Mouse (Mus musculus) MEL (cell line): ENCODE measurements around the gene Fv1. TPM values are rescaled to one million over a fixed set of nuclear protein-coding genes. Genes with fewer than 3 reads are reported as not detected.

ENCODE experiments used
- DNase-seq: peaks from one replicate; pipeline ENCODE4 v3.0.0; 2011; ENCODE audit warnings: low read depth, low spot score
- H3K27ac ChIP-seq: 2 replicates; pipeline ENCODE4 v1.5.1; 2012; ENCODE audit warnings: low read depth, mild to moderate bottlenecking, control low read depth, low read length, moderate library complexity; ENCODE audit not compliant: control insufficient read depth
- H3K27me3 ChIP-seq, 2 experiments: fragments of 150-350 bp in 1 of 2; sonication (generic) in 1 of 2; 2 replicates each; pipeline ENCODE4 v1.6.1; 2012; ENCODE audit warnings: low read length in 2 of 2, mild to moderate bottlenecking in 2 of 2, improper control_type of control experiment in 1 of 2, moderate library complexity in 1 of 2; ENCODE audit not compliant: insufficient read depth in 2 of 2, control insufficient read depth in 1 of 2
- H3K36me3 ChIP-seq, 2 experiments: 2 replicates each; pipeline ENCODE4 v1.6.1; 2012 to 2014; ENCODE audit warnings: low read length in 2 of 2, improper control_type of control experiment in 1 of 2, inconsistent platforms in 1 of 2, mild to moderate bottlenecking in 1 of 2; ENCODE audit not compliant: insufficient read depth in 2 of 2, control insufficient read depth in 1 of 2
- H3K4me1 ChIP-seq, 2 experiments: fragments of 150-350 bp in 1 of 2; sonication (generic) in 1 of 2; 2 replicates each; pipeline ENCODE4 v1.6.1; 2012; ENCODE audit warnings: low read length in 2 of 2, improper control_type of control experiment in 1 of 2, mild to moderate bottlenecking in 1 of 2; ENCODE audit not compliant: insufficient read depth in 2 of 2, control insufficient read depth in 1 of 2
- H3K4me3 ChIP-seq, 2 experiments: fragments of 150-350 bp in 1 of 2; sonication (generic) in 1 of 2; 2 replicates each; pipeline ENCODE4 v1.5.1; 2012; ENCODE audit warnings: low read depth in 2 of 2, low read length in 2 of 2, mild to moderate bottlenecking in 2 of 2, moderate library complexity in 2 of 2, control low read depth in 1 of 2, improper control_type of control experiment in 1 of 2; ENCODE audit not compliant: control insufficient read depth in 1 of 2, insufficient read depth in 1 of 2
- H3K79me2 ChIP-seq: 2 replicates; pipeline ENCODE4 v1.6.1; 2012; ENCODE audit warnings: mild to moderate bottlenecking, low read length, moderate library complexity; ENCODE audit not compliant: control insufficient read depth, poor library complexity, insufficient read depth
- H3K9ac ChIP-seq: 2 replicates; pipeline ENCODE4 v1.6.1; 2012; ENCODE audit warnings: low read depth, mild to moderate bottlenecking, control low read depth, low read length, moderate library complexity; ENCODE audit not compliant: control insufficient read depth, poor library complexity, severe bottlenecking
- H3K9me3 ChIP-seq: fragments of 150-350 bp; sonication (generic); replicated peaks from 2 replicates; pipeline ENCODE4 v1.6.1; 2012; ENCODE audit warnings: mild to moderate bottlenecking, low read length, improper control_type of control experiment, moderate library complexity; ENCODE audit not compliant: insufficient read depth
- BHLHE40 ChIP-seq: IDR thresholded peaks from 2 replicates; pipeline ENCODE4 v1.6.1; 2012; ENCODE audit warnings: low read depth, mild to moderate bottlenecking, inconsistent platforms, low read length, improper control_type of control experiment, borderline replicate concordance
- CTCF ChIP-seq, 3 experiments: IDR thresholded peaks in 2 of 3; conservative IDR thresholded peaks in 1 of 3; 2 replicates each; pipeline ENCODE4 v1.5.1; 2011 to 2012; ENCODE audit warnings: low read length in 3 of 3, low read depth in 2 of 3, mild to moderate bottlenecking in 2 of 3, improper control_type of control experiment in 1 of 3, inconsistent platforms in 1 of 3, mixed read lengths in 1 of 3, moderate library complexity in 1 of 3; ENCODE audit not compliant: control insufficient read depth in 1 of 3, insufficient read depth in 1 of 3, poor library complexity in 1 of 3, severe bottlenecking in 1 of 3
- ELF1 ChIP-seq: IDR thresholded peaks from 2 replicates; pipeline ENCODE4 v1.6.1; 2014; ENCODE audit warnings: low read depth, mild to moderate bottlenecking, inconsistent platforms, low read length, improper control_type of control experiment, moderate library complexity
- EP300 ChIP-seq, 2 experiments: IDR thresholded peaks; 2 replicates each; pipeline ENCODE4 v1.6.1; 2011; ENCODE audit warnings: improper control_type of control experiment in 2 of 2, low read length in 2 of 2, low read depth in 1 of 2, mild to moderate bottlenecking in 1 of 2
- ETS1 ChIP-seq: IDR thresholded peaks from 2 replicates; pipeline ENCODE4 v1.6.1; 2012; ENCODE audit warnings: low read depth, mild to moderate bottlenecking, inconsistent platforms, low read length, improper control_type of control experiment, moderate library complexity
- GATA1 ChIP-seq: IDR thresholded peaks from 2 replicates; pipeline ENCODE4 v1.6.1; 2011; ENCODE audit warnings: low read depth, low read length, improper control_type of control experiment
- KAT2A ChIP-seq: conservative IDR thresholded peaks from 2 replicates; pipeline ENCODE4 v1.6.1; 2012; ENCODE audit warnings: low read depth, low read length, improper control_type of control experiment, inconsistent platforms
- MAFK ChIP-seq: IDR thresholded peaks from 2 replicates; pipeline ENCODE4 v1.6.1; 2011; ENCODE audit warnings: low read depth, mild to moderate bottlenecking, low read length, improper control_type of control experiment, borderline replicate concordance
- NELFE ChIP-seq: IDR thresholded peaks from 2 replicates; pipeline ENCODE4 v1.6.1; 2011; ENCODE audit warnings: low read depth, low read length, improper control_type of control experiment
- POLR2A ChIP-seq, 2 experiments: IDR thresholded peaks; 2 replicates each; pipeline ENCODE4 v1.6.1; 2011 to 2012; ENCODE audit warnings: low read length in 2 of 2, mild to moderate bottlenecking in 2 of 2, control low read depth in 1 of 2, improper control_type of control experiment in 1 of 2, low read depth in 1 of 2, moderate library complexity in 1 of 2; ENCODE audit not compliant: control insufficient read depth in 1 of 2, insufficient read depth in 1 of 2, poor library complexity in 1 of 2
- POLR2AphosphoS2 ChIP-seq: IDR thresholded peaks from 2 replicates; pipeline ENCODE4 v1.6.1; 2011; ENCODE audit warnings: low read length, improper control_type of control experiment
- ZC3H11A ChIP-seq: IDR thresholded peaks from 2 replicates; pipeline ENCODE4 v1.6.1; 2012; ENCODE audit warnings: low read depth, mild to moderate bottlenecking, inconsistent platforms, low read length, improper control_type of control experiment
- polyA plus RNA-seq, 2 experiments: library from polyadenylated mRNA; stranded (reverse) in 1 of 2; unstranded in 1 of 2; fragments of >175 nt in 1 of 2; fragments of >200 nt in 1 of 2; gene quantifications; 2 replicates each; pipeline versions ENCODE4 v1.2.1 to v1.2.4; 2012; ENCODE audit warnings: low replicate concordance in 2 of 2, low read depth in 1 of 2; ENCODE audit not compliant: insufficient read length in 2 of 2, insufficient read depth in 1 of 2, missing spikeins in 1 of 2
- total RNA-seq: library from RNA; depleted of rRNA; stranded (reverse); fragments of 300-350 nt; gene quantifications from 2 replicates; pipeline ENCODE4 v1.2.3, GENCODE M21; 2012

Fv1 gene
- total and polyA plus RNA-seq, 3 experiments: 3.0 to 4.6 TPM; not detected in 1

GRCm38 (mm10) chr4:147878537-147878936, 9.8 kb downstream of the Fv1 start:
- H3K79me2 ChIP-seq: peaks cover 3% of the 10 kb centered on the region; the same call in 1 of the 2 replicates
- no peaks in the 10 kb centered on the region for H3K9me3 ChIP-seq
- H3K27ac ChIP-seq: no peak overlapping the region
- H3K4me1 ChIP-seq: peaks cover 9 to 16% of the 10 kb centered on the region in 2 experiments
- no peaks in the 10 kb centered on the region for H3K27me3 ChIP-seq
- TF ChIP-seq MAFK (no peak), BHLHE40 (no peak), POLR2AphosphoS2 (no peak), ZC3H11A (no peak), KAT2A (no peak)
- H3K9ac ChIP-seq: no peak overlapping the region
- DNase-seq: no peak
- H3K4me3 ChIP-seq: no peak overlapping the region
- H3K36me3 ChIP-seq: peaks cover 14% of the 10 kb centered on the region in 2 experiments

DNA sequence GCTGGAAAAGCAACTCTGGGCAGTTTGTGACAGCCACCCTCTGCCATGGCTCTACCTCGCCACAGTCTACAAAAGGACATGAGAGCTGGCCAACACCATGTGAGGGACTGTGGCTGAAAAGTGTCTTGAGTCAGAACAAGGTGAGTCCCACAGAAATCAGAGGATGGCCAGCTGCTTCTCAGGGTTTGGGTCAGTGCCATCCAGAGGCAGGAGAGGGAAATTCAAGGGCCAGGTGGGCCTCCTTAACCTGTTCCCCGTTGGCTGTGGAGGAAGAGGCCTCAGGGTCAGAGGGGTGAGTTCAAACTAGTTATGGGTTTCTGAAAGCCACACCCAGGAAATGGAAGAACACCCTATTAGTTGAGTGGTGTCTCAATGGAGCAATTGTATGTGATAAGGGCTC, 10.7 kb downstream of the Fv1 start:
- peaks cover 9 to 16% of the 10 kb centered on the region in 2 experiments for H3K4me1 ChIP-seq
- H3K27ac ChIP-seq: no peak overlapping the region
- TF ChIP-seq NELFE (no peak), CTCF (IDR thresholded peaks at IDR 0.05 in 2 of 3, conservative IDR thresholded peaks at IDR 0.05 in 1 of 3; ENCODE audit: control insufficient read depth in 1 of 3, insufficient read depth in 1 of 3, low read depth in 2 of 3, low read length in 3 of 3, poor library complexity in 1 of 3, severe bottlenecking in 1 of 3) (peak; percentile 21 to 48 (median 39); a peak in 4 of 6 replicates)

GRCm38 (mm10) chr4:147879865-147880264, 11.1 kb downstream of the Fv1 start:
- TF ChIP-seq ELF1: no peak
- no peak for TF ChIP-seq NELFE
- TF ChIP-seq KAT2A: no peak
- TF ChIP-seq ETS1: no peak
- TF ChIP-seq EP300 (IDR thresholded peaks at IDR 0.05; ENCODE audit: low read depth in 1 of 2, low read length in 2 of 2): no peak
- no peak for TF ChIP-seq GATA1
- no peak for TF ChIP-seq POLR2A (IDR thresholded peaks at IDR 0.05; ENCODE audit: control insufficient read depth in 1 of 2, insufficient read depth in 1 of 2, low read depth in 1 of 2, low read length in 2 of 2, poor library complexity in 1 of 2)
- DNase-seq: no peak

More for the DNA sequence above, 10.7 kb downstream of the Fv1 start:
- Histone ChIP-seq H3K9ac (no peak overlapping the region), H3K27me3 (no peaks in the 10 kb centered on the region), H3K9me3 (no peaks in the 10 kb centered on the region), H3K79me2 (no peaks in the 10 kb centered on the region), H3K36me3 (peaks cover 11 to 14% of the 10 kb centered on the region in 2 experiments), H3K4me3 (no peak overlapping the region)
- no peak for DNase-seq

More at GRCm38 (mm10) chr4:147879865-147880264, 11.1 kb downstream of the Fv1 start:
- no peaks in the 10 kb centered on the region for H3K79me2 ChIP-seq
- H3K27me3 ChIP-seq: no peaks in the 10 kb centered on the region
- H3K36me3 ChIP-seq: peaks cover 10 to 14% of the 10 kb centered on the region in 2 experiments
- H3K27ac ChIP-seq: no peak overlapping the region
- H3K9me3 ChIP-seq: no peaks in the 10 kb centered on the region
- no peak overlapping the region for H3K4me3 ChIP-seq
- peaks cover 9 to 16% of the 10 kb centered on the region in 2 experiments for H3K4me1 ChIP-seq
- no peak overlapping the region for H3K9ac ChIP-seq
